Mouse (Mus musculus): ENCODE data around the gene Zfp638. TPM values are rescaled to one million over a fixed set of nuclear protein-coding genes. Genes with fewer than 3 reads are reported as not detected.
"Not testable (repeated sequence)": the region's sequence is repeated elsewhere in the genome, so short reads cannot be mapped to it uniquely, and the experiment has no call there.

Zfp638 gene
- polyA plus RNA-seq, 1 experiment from 2014 or later = 80.1 TPM

- in situ Hi-C loops (cut with MboI; ENCODE audit: low pct_unique_long_range_greater_than_20kb) = no loop called here
- ATAC-seq (no peak), DNase-seq (ENCODE audit: low read depth, low spot score) (no peak)
- no peak for TF ChIP-seq CTCF (IDR thresholded peaks at IDR 0.05)
- CTCF ChIA-PET = no interaction called here
- POLR2A ChIA-PET = no interaction called here
- no peaks in the 10 kb centered on the region for H3K27me3 ChIP-seq
Observed at GRCm38 (mm10) chr6:84020002-84020401, 153.1 kb downstream of the Zfp638 start.

GRCm38 (mm10) chr6:84021990-84022389 is 155.1 kb downstream of the Zfp638 start:
- TF ChIP-seq CTCF (IDR thresholded peaks at IDR 0.05) = no peak
- in situ Hi-C loops (cut with MboI; ENCODE audit: low pct_unique_long_range_greater_than_20kb) = no loop called here
- DNase-seq (ENCODE audit: low read depth, low spot score) = no peak
- ChIA-PET POLR2A (no interaction called here), CTCF (interaction anchor here (1.0 kb wide), 1 partner anchor 14 kb away, joined by 3 read pairs; the partner anchor contains the start of gene Dysf)
- no peak for ATAC-seq
- H3K27me3 ChIP-seq = no peaks in the 10 kb centered on the region

- ATAC-seq = no peak
- ChIA-PET POLR2A (no interaction called here), CTCF (interaction anchor here (1.6 kb wide), 1 partner anchor 10 kb away, joined by 3 read pairs; no protein-coding TSS in a partner anchor)
- DNase-seq (ENCODE audit: low read depth, low spot score) = no peak
- TF ChIP-seq CTCF (IDR thresholded peaks at IDR 0.05) = no peak
- in situ Hi-C loops (cut with MboI; ENCODE audit: low pct_unique_long_range_greater_than_20kb) = no loop called here
- H3K27me3 ChIP-seq = no peaks in the 10 kb centered on the region
Observed at GRCm38 (mm10) chr6:84025636-84026035, 158.7 kb downstream of the Zfp638 start.

GRCm38 (mm10) chr6:84028791-84029190 is 161.9 kb downstream of the Zfp638 start:
- in situ Hi-C loops (cut with MboI; ENCODE audit: low pct_unique_long_range_greater_than_20kb) = no loop called here
- TF ChIP-seq CTCF (IDR thresholded peaks at IDR 0.05) = no peak
- no peak for ATAC-seq
- CTCF ChIA-PET = interaction anchor here (1.2 to 1.6 kb wide), 2 partner anchors 11 to 33 kb away, joined by 3 read pairs; no protein-coding TSS in a partner anchor
- DNase-seq (ENCODE audit: low read depth, low spot score) = no peak
- POLR2A ChIA-PET = interaction anchor here (0.6 kb wide), 1 partner anchor 1269 kb away, joined by 3 read pairs; no protein-coding TSS in a partner anchor
- H3K27me3 ChIP-seq = no peaks in the 10 kb centered on the region

GRCm38 (mm10) chr6:84029775-84030174 is 162.9 kb downstream of the Zfp638 start:
- TF ChIP-seq CTCF (IDR thresholded peaks at IDR 0.05) = no peak
- in situ Hi-C loops (cut with MboI; ENCODE audit: low pct_unique_long_range_greater_than_20kb) = no loop called here
- H3K27me3 ChIP-seq = no peaks in the 10 kb centered on the region
- no peak for ATAC-seq
- DNase-seq (ENCODE audit: low read depth, low spot score) = no peak
- CTCF ChIA-PET = interaction anchor here (1.6 kb wide), 1 partner anchor 12 kb away, joined by 3 read pairs; no protein-coding TSS in a partner anchor
- POLR2A ChIA-PET = no interaction called here

- in situ Hi-C loops (cut with MboI; ENCODE audit: low pct_unique_long_range_greater_than_20kb); ATAC-seq; CTCF ChIA-PET; POLR2A ChIA-PET; DNase-seq (ENCODE audit: low read depth, low spot score); H3K27me3 ChIP-seq: not testable (repeated sequence)
Observed at GRCm38 (mm10) chr6:84032516-84032915, 165.6 kb downstream of the Zfp638 start.

Other genes starting within 250 kb of the Zfp638 start
- gene Clec4f, start 210.9 kb upstream of the Zfp638 start, polyA plus RNA-seq (2021) = not detected
- not detected for gene Cd207, start 189.3 kb upstream of the Zfp638 start, polyA plus RNA-seq (2021)
- gene Vax2, start 155.8 kb upstream of the Zfp638 start, polyA plus RNA-seq (2021) = 0.14 TPM
- gene Atp6v1b1, start 124.1 kb upstream of the Zfp638 start, polyA plus RNA-seq (2021) = not detected
- 0.18 TPM for gene Ankrd53, start 104.5 kb upstream of the Zfp638 start, polyA plus RNA-seq (2021)
- 92.7 TPM for gene Tex261, start 91.3 kb upstream of the Zfp638 start, polyA plus RNA-seq (2021)
- 118 TPM for gene Nagk, start 72.1 kb upstream of the Zfp638 start, polyA plus RNA-seq (2021)
- 36.6 TPM for gene Paip2b, start 35.4 kb upstream of the Zfp638 start, polyA plus RNA-seq (2021)
- gene Dysf, start 141.5 kb downstream of the Zfp638 start, polyA plus RNA-seq (2021) = 79.8 TPM